Mouse (Mus musculus) intestine, embryonic 14.5 days (tissue): Measurements from ENCODE around the gene Acat2. TPM values are rescaled to one million over a fixed set of nuclear protein-coding genes. Genes with fewer than 3 reads are reported as not detected.

Source experiments
- ATAC-seq: fragments of 200-750 bp; cut with Nextera tagmentation; replicated peaks from 2 replicates; pipeline ENCODE4 v1.8.0; 2017; ENCODE audit warnings: low read depth, moderate number of reproducible peaks, moderate TSS enrichment, moderate library complexity; ENCODE audit not compliant: low FRiP score, low TSS enrichment
- DNase-seq: peaks from one replicate; pipeline ENCODE4 v3.0.0-alpha.2; 2018; ENCODE audit warnings: low spot score
- H3K27ac ChIP-seq: fragments of 300-500 bp; sonication (generic); 2 replicates; pipeline ENCODE4 v1.5.1; 2014; ENCODE audit warnings: low read depth, mild to moderate bottlenecking, control low read depth
- H3K27me3 ChIP-seq: fragments of 300-500 bp; sonication (generic); replicated peaks from 2 replicates; pipeline ENCODE4 v1.6.1; 2014; ENCODE audit warnings: low read length, control low read depth; ENCODE audit not compliant: control insufficient read depth, insufficient read depth
- H3K36me3 ChIP-seq: fragments of 300-500 bp; sonication (generic); 2 replicates; pipeline ENCODE4 v1.6.1; 2014; ENCODE audit warnings: low read length, control low read depth; ENCODE audit not compliant: control insufficient read depth, insufficient read depth
- H3K4me1 ChIP-seq: fragments of 300-500 bp; sonication (generic); replicated peaks from 2 replicates; pipeline ENCODE4 v1.6.1; 2014; ENCODE audit warnings: low read length, control low read depth, mixed read lengths; ENCODE audit not compliant: control insufficient read depth, insufficient read depth
- H3K4me2 ChIP-seq: fragments of 300-500 bp; sonication (generic); 2 replicates; pipeline ENCODE4 v1.6.1; 2014; ENCODE audit warnings: low read length
- H3K4me3 ChIP-seq: fragments of 300-500 bp; sonication (generic); 2 replicates; pipeline ENCODE4 v1.5.1; 2014; ENCODE audit warnings: low read depth, low read length, control low read depth, mixed read lengths
- H3K9ac ChIP-seq: fragments of 300-500 bp; sonication (generic); 2 replicates; pipeline ENCODE4 v1.6.1; 2014; ENCODE audit warnings: mild to moderate bottlenecking, low read length
- H3K9me3 ChIP-seq: fragments of 300-500 bp; sonication (generic); 2 replicates; pipeline ENCODE4 v1.6.1; 2016; ENCODE audit warnings: low read length, control low read depth; ENCODE audit not compliant: control insufficient read depth
- WGBS: fragments of 180-500 bp; shearing (Covaris S2); extraction: QIAGEN DNeasy Blood & Tissue Kit; methylation state at CpG from one replicate; pipeline ENCODE4 v1.1.7; 2014; 5-methylcytosine and 5-hydroxymethylcytosine counted together
- polyA plus RNA-seq: library from polyadenylated mRNA; unstranded; fragments of >200 nt; fragmentation: Nextera tagmentation; extraction: Ambion mirVana; gene quantifications from 2 replicates; pipeline ENCODE4 v1.2.1, GENCODE M21; 2014

Gene Acat2
- polyA plus RNA-seq, 1 experiment from 2014 or later = 141 TPM

- H3K36me3 ChIP-seq = peaks cover 59% of the 10 kb centered on the region
- no peak for DNase-seq
- H3K9ac ChIP-seq = no peak overlapping the region
Measured at GRCm38 (mm10) chr17:12925703-12926180, 34.8 kb downstream of the Acat2 start.

GRCm38 (mm10) chr17:12925001-12925400 is 35.5 kb downstream of the Acat2 start:
- Histone ChIP-seq H3K9me3 (no peaks in the 10 kb centered on the region), H3K36me3 (peaks cover 67% of the 10 kb centered on the region), H3K27me3 (no peaks in the 10 kb centered on the region), H3K4me2 (no peak overlapping the region), H3K27ac (no peak overlapping the region), H3K4me1 (no peaks in the 10 kb centered on the region), H3K9ac (no peak overlapping the region), H3K4me3 (no peak overlapping the region)
- WGBS = 91% methylated on average over 3 of the region's 3 CpGs
- DNase-seq (no peak), ATAC-seq (no peak)

More at GRCm38 (mm10) chr17:12925703-12926180, 34.8 kb downstream of the Acat2 start:
- Histone ChIP-seq H3K4me2 (no peak overlapping the region), H3K9me3 (no peaks in the 10 kb centered on the region), H3K4me3 (no peak overlapping the region), H3K4me1 (no peaks in the 10 kb centered on the region), H3K27me3 (no peaks in the 10 kb centered on the region), H3K27ac (no peak overlapping the region)
- ATAC-seq = no peak
- WGBS = 88% methylated on average over 8 of the region's 8 CpGs

DNA sequence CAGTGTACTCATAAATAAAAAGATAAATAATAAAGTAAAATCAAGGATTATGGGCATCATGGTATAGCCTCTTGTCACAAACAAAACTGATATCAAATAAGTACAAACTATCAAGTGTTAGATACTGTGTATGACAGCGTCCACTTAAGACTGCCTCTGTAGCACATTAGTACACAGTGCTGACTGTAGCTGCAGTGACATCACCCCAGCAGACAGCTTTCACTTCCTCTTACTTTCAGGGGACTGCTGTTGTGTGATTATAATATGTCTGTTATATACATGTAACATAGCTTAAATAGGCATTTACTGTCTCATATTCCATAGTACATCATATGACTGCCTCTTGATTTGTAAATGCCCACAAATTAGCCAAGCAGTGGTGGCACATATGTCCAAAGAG is 39.5 kb downstream of the Acat2 start:
- peaks cover 7% of the 10 kb centered on the region; the same call in 1 of the 2 replicates for H3K4me1 ChIP-seq
- peaks cover 78% of the 10 kb centered on the region for H3K36me3 ChIP-seq
- DNase-seq (no peak), ATAC-seq (no peak)
- no peak overlapping the region for H3K4me2 ChIP-seq
- no peaks in the 10 kb centered on the region for H3K9me3 ChIP-seq
- H3K27ac ChIP-seq = no peak overlapping the region
- no peak overlapping the region for H3K9ac ChIP-seq
- H3K27me3 ChIP-seq = no peaks in the 10 kb centered on the region
- WGBS = 100% methylated on average over 1 of the region's 1 CpGs
- no peak overlapping the region for H3K4me3 ChIP-seq

GRCm38 (mm10) chr17:12916588-12917380 is 43.8 kb downstream of the Acat2 start:
- ATAC-seq (peak; percentile 67), DNase-seq (no peak)
- peaks cover 59% of the 10 kb centered on the region for H3K36me3 ChIP-seq
- WGBS = under 1% methylated on average over 40 of the region's 40 CpGs
- H3K4me1 ChIP-seq = peaks cover 10% of the 10 kb centered on the region; the same call in 1 of the 2 replicates
- H3K27ac ChIP-seq = peak overlapping the region; percentile 79
- H3K4me3 ChIP-seq = peak overlapping the region; percentile 76
- H3K9ac ChIP-seq = peak overlapping the region; percentile 90
- H3K9me3 ChIP-seq = no peaks in the 10 kb centered on the region
- H3K27me3 ChIP-seq = no peaks in the 10 kb centered on the region
- H3K4me2 ChIP-seq = peak overlapping the region; percentile 75

DNA sequence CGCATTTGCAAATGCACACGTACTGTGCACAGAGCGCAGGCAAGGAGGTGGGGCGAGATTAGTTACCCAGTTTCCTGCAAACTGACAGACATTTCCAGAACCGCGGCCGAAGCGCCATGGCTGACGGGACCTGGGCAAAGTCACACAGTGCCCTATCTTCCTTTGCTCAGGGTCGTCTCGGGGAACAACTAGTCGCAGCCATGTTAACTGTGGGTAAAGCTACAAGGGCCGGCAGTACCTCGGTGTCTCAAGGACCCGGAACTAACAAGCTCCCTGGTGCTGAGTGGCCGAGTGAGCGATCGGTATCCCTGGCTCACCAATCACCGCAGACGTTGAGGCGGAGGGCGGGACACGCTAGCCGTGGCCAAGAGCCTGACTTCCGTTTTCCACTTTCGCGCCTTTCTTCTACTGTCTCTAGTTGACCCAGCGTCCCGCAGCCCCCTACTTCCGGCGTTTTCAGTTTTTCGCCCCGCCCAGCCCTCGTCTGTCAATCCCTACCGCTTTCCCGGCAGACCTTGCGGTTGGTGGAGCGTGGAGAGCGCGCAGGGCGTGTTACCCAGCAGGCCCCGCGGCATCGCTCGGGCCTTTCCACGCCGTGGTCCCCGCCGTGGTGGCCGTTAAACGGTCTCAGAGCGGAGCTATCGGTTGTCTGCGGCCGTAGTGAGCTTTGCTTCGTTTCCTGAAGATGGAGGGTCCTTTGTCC is 44.5 kb downstream of the Acat2 start, which contains the start of gene Mrpl18:
TSS of gene Mrpl18 (minus strand) at position 465 of the 703 bp plus-strand sequence.
- H3K36me3 ChIP-seq = peaks cover 59% of the 10 kb centered on the region
- no peaks in the 10 kb centered on the region for H3K27me3 ChIP-seq
- H3K4me2 ChIP-seq = peak within 1 kb of the TSS; percentile 88
- ATAC-seq = peak; percentile 99
- DNase-seq = peak; percentile 96
- H3K4me3 ChIP-seq = peak within 1 kb of the TSS; percentile 76
- under 1% methylated on average over 56 of the region's 56 CpGs for WGBS
- H3K27ac ChIP-seq = peak within 1 kb of the TSS; percentile 79
- peaks cover 10% of the 10 kb centered on the region; the same call in 1 of the 2 replicates for H3K4me1 ChIP-seq
- H3K9ac ChIP-seq = peak within 1 kb of the TSS; percentile 90
- H3K9me3 ChIP-seq = no peaks in the 10 kb centered on the region

DNA sequence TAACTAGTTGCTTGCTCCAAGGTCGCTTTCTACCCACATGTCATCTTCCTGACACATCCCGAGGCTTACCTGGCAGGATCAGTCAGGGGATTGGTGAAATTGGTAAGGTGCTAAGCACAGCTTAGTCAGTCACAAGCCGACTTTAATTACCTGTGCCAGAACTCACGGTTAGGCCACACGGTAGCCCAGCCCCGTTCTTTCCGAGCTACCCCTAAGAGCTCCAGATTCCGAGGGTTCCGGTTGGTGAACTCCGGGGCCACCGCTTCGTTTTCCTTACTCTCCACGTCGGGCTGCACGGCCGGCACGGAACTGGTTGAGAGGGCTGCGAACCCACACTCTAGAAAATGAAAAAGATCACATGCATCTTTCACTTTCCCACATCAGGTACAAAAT is 45.1 kb downstream of the Acat2 start, which contains the start of gene Tcp1:
TSS of gene Tcp1 (plus strand) at position 214 of the 393 bp plus-strand sequence.
- H3K27me3 ChIP-seq = no peaks in the 10 kb centered on the region
- H3K27ac ChIP-seq = peak within 1 kb of the TSS; percentile 79
- peak within 1 kb of the TSS; percentile 88 for H3K4me2 ChIP-seq
- H3K4me3 ChIP-seq = peak within 1 kb of the TSS; percentile 76
- peaks cover 10% of the 10 kb centered on the region; the same call in 1 of the 2 replicates for H3K4me1 ChIP-seq
- ATAC-seq (peak; percentile 17; the same call in 1 of the 2 replicates), DNase-seq (no peak)
- 1% methylated on average over 18 of the region's 18 CpGs for WGBS
- peaks cover 59% of the 10 kb centered on the region for H3K36me3 ChIP-seq
- H3K9ac ChIP-seq = peak within 1 kb of the TSS; percentile 90
- H3K9me3 ChIP-seq = no peaks in the 10 kb centered on the region

DNA sequence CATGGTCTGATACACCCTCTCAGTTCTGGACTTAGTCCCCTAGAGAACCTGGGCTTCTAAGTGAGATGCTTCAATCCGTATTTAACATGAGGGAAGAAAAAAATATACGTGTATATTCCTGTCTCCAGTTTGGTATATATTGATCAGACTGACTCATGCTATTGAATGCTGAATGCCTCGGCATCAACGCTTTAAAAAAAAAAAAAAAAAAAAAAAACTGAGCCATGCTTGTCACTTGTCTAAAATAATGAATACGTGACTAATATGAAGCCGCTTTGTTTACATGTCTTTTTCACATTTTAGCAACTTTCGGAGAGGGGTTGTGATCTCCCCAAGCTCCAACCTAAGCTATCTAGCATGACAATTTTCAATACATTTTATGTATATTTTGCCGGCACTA is 50.2 kb downstream of the Acat2 start:
- 87% methylated on average over 8 of the region's 8 CpGs for WGBS
- DNase-seq = no peak
- ATAC-seq = no peak
- Histone ChIP-seq H3K9ac (no peak overlapping the region), H3K27me3 (no peaks in the 10 kb centered on the region), H3K4me3 (no peak overlapping the region), H3K27ac (no peak overlapping the region), H3K9me3 (no peaks in the 10 kb centered on the region), H3K4me1 (0 out of 2 replicates have a peak, but pooled peaks cover 3% of the 10 kb centered on the region), H3K4me2 (no peak overlapping the region), H3K36me3 (peaks cover 36% of the 10 kb centered on the region)

- H3K27ac ChIP-seq = no peak within 1 kb of the TSS
- 75% methylated on average over 35 of the region's 35 CpGs for whole genome bisulfite sequencing
Measured at GRCm38 (mm10) chr17:12909361-12910280, 50.9 kb downstream of the Acat2 start, which contains the start of gene Pnldc1. TSS of gene Pnldc1 (minus strand) at chr17:12910230.

More at GRCm38 (mm10) chr17:12909361-12910280, 50.9 kb downstream of the Acat2 start, which contains the start of gene Pnldc1:
- no peak for DNase-seq
- H3K9me3 ChIP-seq = no peaks in the 10 kb centered on the region
- peaks cover 36% of the 10 kb centered on the region for H3K36me3 ChIP-seq
- H3K4me2 ChIP-seq = no peak within 1 kb of the TSS
- H3K4me1 ChIP-seq = no peaks in the 10 kb centered on the region
- ATAC-seq = no peak
- H3K9ac ChIP-seq = no peak within 1 kb of the TSS
- H3K4me3 ChIP-seq = no peak within 1 kb of the TSS
- no peaks in the 10 kb centered on the region for H3K27me3 ChIP-seq
